Comparison of ENCODE assay signal across 8 mouse cellular contexts in genomic region chr4:94614627-94615006, GRCm38 (mm10). TPM values are rescaled to one million over a fixed set of nuclear protein-coding genes. Genes with fewer than 3 reads are reported as not detected.
DNase-seq lines count a peak whose midpoint lies in the region; ATAC-seq and TF ChIP-seq lines count a peak whose summit lies in the region.

No protein-coding gene starts in this region.

- no peak for TF ChIP-seq POLR2A in bone marrow, adult 2 months (IDR thresholded peaks at IDR 0.05; ENCODE audit: borderline replicate concordance, control insufficient read depth, low read depth, low read length)

- H3K27ac ChIP-seq in heart, embryonic 16.5 days (ENCODE audit: low read length), result peak overlapping the region; percentile 67
- no peak overlapping the region for H3K27ac ChIP-seq in bone marrow, adult 2 months (ENCODE audit: control insufficient read depth, insufficient read depth, low read depth, low read length, poor library complexity)
- H3K27ac ChIP-seq in hindbrain, embryonic 12.5 days, result peak overlapping the region; percentile 83
- peak overlapping the region; percentile 68 for H3K27ac ChIP-seq in midbrain, embryonic 11.5 days (ENCODE audit: low read depth, low read length)

- no peaks in the 10 kb centered on the region for H3K36me3 ChIP-seq in heart, embryonic 16.5 days (ENCODE audit: control insufficient read depth, insufficient read depth)
- no peaks in the 10 kb centered on the region for H3K36me3 ChIP-seq in hindbrain, embryonic 12.5 days
- H3K36me3 ChIP-seq in midbrain, embryonic 11.5 days (ENCODE audit: control insufficient read depth, insufficient read depth, low read length), result no peaks in the 10 kb centered on the region

- H3K9ac ChIP-seq in heart, embryonic 16.5 days (ENCODE audit: low read length), result peak overlapping the region; percentile 82
- peak overlapping the region; percentile 74 for H3K9ac ChIP-seq in hindbrain, embryonic 12.5 days
- H3K9ac ChIP-seq in midbrain, embryonic 11.5 days (ENCODE audit: low read length), result peak overlapping the region; percentile 81

- peak overlapping the region; percentile 91 for H3K4me2 ChIP-seq in heart, embryonic 16.5 days (ENCODE audit: low read depth, low read length)
- H3K4me2 ChIP-seq in hindbrain, embryonic 12.5 days (replicated peaks), result peak overlapping the region; percentile 61
- peak overlapping the region; percentile 69 for H3K4me2 ChIP-seq in midbrain, embryonic 11.5 days

- peak; percentile 49 for ATAC-seq in heart, embryonic 16.5 days (replicated peaks; ENCODE audit: extremely low read depth, insufficient read depth, low FRiP score)
- ATAC-seq in hindbrain, embryonic 12.5 days (ENCODE audit: low FRiP score), result peak; percentile 85
- peak; percentile 84 for ATAC-seq in midbrain, embryonic 11.5 days (ENCODE audit: low FRiP score)

- DNase-seq in heart, adult 9 months (ENCODE audit: low spot score in 2 of 2), result no peak
- no peak for DNase-seq in midbrain, embryonic 11.5 days (ENCODE audit: low spot score, missing footprints)
- no peak for DNase-seq in right cerebral cortex, postnatal 4 days
- DNase-seq in thymus, postnatal 14 days, result no peak
- DNase-seq in layer of hippocampus, adult 9-10 months (ENCODE audit: low spot score), result no peak

- peak overlapping the region; percentile 86 for H3K4me3 ChIP-seq in heart, embryonic 16.5 days (ENCODE audit: low read length)
- peak overlapping the region; percentile 87 for H3K4me3 ChIP-seq in bone marrow, adult 2 months (replicated peaks; ENCODE audit: control insufficient read depth, low read depth, low read length)
- H3K4me3 ChIP-seq in hindbrain, embryonic 12.5 days, result peak overlapping the region; percentile 67
- peak overlapping the region; percentile 60 for H3K4me3 ChIP-seq in midbrain, embryonic 11.5 days (ENCODE audit: low read depth, low read length)

- no peaks in the 10 kb centered on the region for H3K9me3 ChIP-seq in heart, embryonic 16.5 days (replicated peaks; ENCODE audit: control insufficient read depth, low read length)
- H3K9me3 ChIP-seq in hindbrain, embryonic 12.5 days (replicated peaks), result no peaks in the 10 kb centered on the region
- H3K9me3 ChIP-seq in midbrain, embryonic 11.5 days (ENCODE audit: control insufficient read depth, low read length), result no peaks in the 10 kb centered on the region

- TF ChIP-seq CTCF in bone marrow, adult 2 months (IDR thresholded peaks at IDR 0.05; ENCODE audit: control insufficient read depth, insufficient read depth, low read length), result no peak

- peaks cover 6% of the 10 kb centered on the region for H3K4me1 ChIP-seq in heart, embryonic 16.5 days (ENCODE audit: control insufficient read depth, insufficient read depth, low read length)
- H3K4me1 ChIP-seq in bone marrow, adult 2 months (ENCODE audit: control insufficient read depth, insufficient read depth, low read length), result no peaks in the 10 kb centered on the region
- H3K4me1 ChIP-seq in hindbrain, embryonic 12.5 days, result peaks cover 12% of the 10 kb centered on the region
- H3K4me1 ChIP-seq in midbrain, embryonic 11.5 days (ENCODE audit: control insufficient read depth, insufficient read depth, low read length), result peaks cover 2% of the 10 kb centered on the region

- H3K27me3 ChIP-seq in heart, embryonic 16.5 days (ENCODE audit: control insufficient read depth, insufficient read depth, low read length), result no peaks in the 10 kb centered on the region
- no peaks in the 10 kb centered on the region for H3K27me3 ChIP-seq in hindbrain, embryonic 12.5 days
- no peaks in the 10 kb centered on the region for H3K27me3 ChIP-seq in midbrain, embryonic 11.5 days (ENCODE audit: control insufficient read depth, insufficient read depth, low read length)

- WGBS in heart, embryonic 16.5 days, result under 1% methylated on average over 18 of the region's 18 CpGs
- WGBS in bone marrow, adult 2 months, result 1% methylated on average over 18 of the region's 18 CpGs
- under 1% methylated on average over 18 of the region's 18 CpGs for WGBS in hindbrain, embryonic 12.5 days
- WGBS in midbrain, embryonic 11.5 days, result under 1% methylated on average over 18 of the region's 18 CpGs

RNA-seq across cellular contexts. Expression of gene Ift74, which starts 0.3 kb away (rescaled TPM):
- polyA plus RNA-seq in heart, embryonic 16.5 days (2015; fragmentation: Nextera tagmentation; extraction: Ambion mirVana), result 13.1 and 14.8 TPM in 2 replicates
- polyA plus RNA-seq in bone marrow, adult 2 months (2011; ENCODE audit: insufficient read depth, insufficient read length, low replicate concordance, missing spikeins), result 0.45 and 4.5 TPM in 2 replicates
- polyA plus RNA-seq in hindbrain, embryonic 12.5 days (2016; fragmentation: Nextera tagmentation; extraction: Ambion mirVana), result 48.0 and 52.9 TPM in 2 replicates
- polyA plus RNA-seq in midbrain, embryonic 11.5 days (2014; fragmentation: Nextera tagmentation; extraction: Ambion mirVana), result 77.7 and 89.6 TPM in 2 replicates

RNA-seq across cellular contexts. Expression of gene Plaa, which starts 11.6 kb away (rescaled TPM):
- 51.1 and 54.1 TPM in 2 replicates for polyA plus RNA-seq in heart, embryonic 16.5 days (2015; fragmentation: Nextera tagmentation; extraction: Ambion mirVana)
- polyA plus RNA-seq in bone marrow, adult 2 months (2011; ENCODE audit: insufficient read depth, insufficient read length, low replicate concordance, missing spikeins), result 23.6 and 29.6 TPM in 2 replicates
- polyA plus RNA-seq in hindbrain, embryonic 12.5 days (2016; fragmentation: Nextera tagmentation; extraction: Ambion mirVana), result 90.2 and 95.2 TPM in 2 replicates
- 88.8 and 97.0 TPM in 2 replicates for polyA plus RNA-seq in midbrain, embryonic 11.5 days (2014; fragmentation: Nextera tagmentation; extraction: Ambion mirVana)

RNA-seq across cellular contexts. Expression of gene Lrrc19, which starts 35.3 kb away (rescaled TPM):
- 0.20 and 0.26 TPM in 2 replicates for polyA plus RNA-seq in heart, embryonic 16.5 days (2015; fragmentation: Nextera tagmentation; extraction: Ambion mirVana)
- polyA plus RNA-seq in bone marrow, adult 2 months (2011; ENCODE audit: insufficient read depth, insufficient read length, low replicate concordance, missing spikeins), result 0.57 and 0.72 TPM in 2 replicates
- polyA plus RNA-seq in hindbrain, embryonic 12.5 days (2016; fragmentation: Nextera tagmentation; extraction: Ambion mirVana), result 1.0 and 1.1 TPM in 2 replicates
- 0.53 and 1.0 TPM in 2 replicates for polyA plus RNA-seq in midbrain, embryonic 11.5 days (2014; fragmentation: Nextera tagmentation; extraction: Ambion mirVana)

RNA-seq across cellular contexts. Expression of gene Caap1, which starts 58.0 kb away (rescaled TPM):
- 7.5 and 10.9 TPM in 2 replicates for polyA plus RNA-seq in heart, embryonic 16.5 days (2015; fragmentation: Nextera tagmentation; extraction: Ambion mirVana)
- polyA plus RNA-seq in bone marrow, adult 2 months (2011; ENCODE audit: insufficient read depth, insufficient read length, low replicate concordance, missing spikeins), result 6.2 and 6.6 TPM in 2 replicates
- 35.0 and 37.3 TPM in 2 replicates for polyA plus RNA-seq in hindbrain, embryonic 12.5 days (2016; fragmentation: Nextera tagmentation; extraction: Ambion mirVana)
- polyA plus RNA-seq in midbrain, embryonic 11.5 days (2014; fragmentation: Nextera tagmentation; extraction: Ambion mirVana), result 31.8 and 32.0 TPM in 2 replicates

RNA-seq across cellular contexts. Expression of gene Gm10306, which starts 58.3 kb away (rescaled TPM):
- polyA plus RNA-seq in heart, embryonic 16.5 days (2015; fragmentation: Nextera tagmentation; extraction: Ambion mirVana), result 0.32 TPM in 1 of 2 replicates, not detected in the other
- polyA plus RNA-seq in bone marrow, adult 2 months (2011; ENCODE audit: insufficient read depth, insufficient read length, low replicate concordance, missing spikeins), result not detected in 2 replicates
- polyA plus RNA-seq in hindbrain, embryonic 12.5 days (2016; fragmentation: Nextera tagmentation; extraction: Ambion mirVana), result not detected in 2 replicates
- not detected in 2 replicates for polyA plus RNA-seq in midbrain, embryonic 11.5 days (2014; fragmentation: Nextera tagmentation; extraction: Ambion mirVana)
